Mouse (Mus musculus): ENCODE data around the gene Cox19.
A peak's percentile ranks its signal among the peaks of the same experiment; 100 is the strongest.
"Not testable (repeated sequence)": the region's sequence is repeated elsewhere in the genome, so short reads cannot be mapped to it uniquely, and the experiment has no call there.

The Cox19 gene

GRCm38 (mm10) chr5:139363858-139364257 lies 12.6 kb upstream of the Cox19 start:
- no peak for DNase-seq (ENCODE audit: inconsistent ontology term)

- DNase-seq (ENCODE audit: inconsistent ontology term), result no peak
These were observed 8.0 kb upstream of the Cox19 start for GRCm38 (mm10) chr5:139359244-139359643.

- no peak for DNase-seq (ENCODE audit: inconsistent ontology term)
These were observed 7.4 kb upstream of the Cox19 start for GRCm38 (mm10) chr5:139358653-139359052.

- peak; percentile 72 for DNase-seq (ENCODE audit: inconsistent ontology term)
These were observed 4.1 kb upstream of the Cox19 start for GRCm38 (mm10) chr5:139355235-139355772.

GRCm38 (mm10) chr5:139353946-139354345 lies 2.7 kb upstream of the Cox19 start:
- no peak for DNase-seq (ENCODE audit: inconsistent ontology term)

GRCm38 (mm10) chr5:139353496-139353895 lies 2.3 kb upstream of the Cox19 start:
- no peak for DNase-seq (ENCODE audit: inconsistent ontology term)

GRCm38 (mm10) chr5:139352317-139352716 lies 1.1 kb upstream of the Cox19 start, which contains the start of gene Cyp2w1:
Gene Cyp2w1 (plus strand): TSS chr5:139352617.
- no peak for DNase-seq (ENCODE audit: inconsistent ontology term)

GRCm38 (mm10) chr5:139351628-139352027 lies 410 bp upstream of the Cox19 start:
- no peak for DNase-seq (ENCODE audit: inconsistent ontology term)

GRCm38 (mm10) chr5:139349713-139350112 lies 1.5 kb downstream of the Cox19 start:
- DNase-seq (ENCODE audit: inconsistent ontology term), result no peak

GRCm38 (mm10) chr5:139347225-139347624 lies 4.0 kb downstream of the Cox19 start:
- DNase-seq (ENCODE audit: inconsistent ontology term), result no peak

GRCm38 (mm10) chr5:139345364-139345714 lies 5.9 kb downstream of the Cox19 start:
- DNase-seq (ENCODE audit: inconsistent ontology term), result no peak

GRCm38 (mm10) chr5:139344687-139345363 lies 6.4 kb downstream of the Cox19 start:
- peak; percentile 96 for DNase-seq (ENCODE audit: inconsistent ontology term)

GRCm38 (mm10) chr5:139344021-139344686 lies 7.1 kb downstream of the Cox19 start:
- peak; percentile 84 for DNase-seq (ENCODE audit: inconsistent ontology term)

- no peak for DNase-seq (ENCODE audit: inconsistent ontology term)
These were observed 12.3 kb downstream of the Cox19 start for GRCm38 (mm10) chr5:139338891-139339290.

GRCm38 (mm10) chr5:139338403-139338802 lies 12.8 kb downstream of the Cox19 start:
- no peak for DNase-seq (ENCODE audit: inconsistent ontology term)

GRCm38 (mm10) chr5:139337826-139338370 lies 13.3 kb downstream of the Cox19 start:
- DNase-seq (ENCODE audit: inconsistent ontology term), result peak; percentile 71

- DNase-seq (ENCODE audit: inconsistent ontology term), result no peak
These were observed 15.6 kb downstream of the Cox19 start for GRCm38 (mm10) chr5:139335634-139336033.

- not testable (repeated sequence) for DNase-seq (ENCODE audit: inconsistent ontology term)
These were observed 16.8 kb downstream of the Cox19 start for GRCm38 (mm10) chr5:139334394-139334793.

GRCm38 (mm10) chr5:139333301-139334013 lies 17.8 kb downstream of the Cox19 start:
- no peak for DNase-seq (ENCODE audit: inconsistent ontology term)

- DNase-seq (ENCODE audit: inconsistent ontology term), result no peak
These were observed 18.5 kb downstream of the Cox19 start for GRCm38 (mm10) chr5:139332590-139333272.

GRCm38 (mm10) chr5:139331742-139332141 lies 19.5 kb downstream of the Cox19 start:
- peak; percentile 43 for DNase-seq (ENCODE audit: inconsistent ontology term)

GRCm38 (mm10) chr5:139330766-139331165 lies 20.5 kb downstream of the Cox19 start:
- DNase-seq (ENCODE audit: inconsistent ontology term), result no peak
